ENCODE assay signal across 8 mouse cellular contexts in genomic region chr2:75964051-75964450, GRCm38 (mm10). TPM values are rescaled to one million over a fixed set of nuclear protein-coding genes. Genes with fewer than 3 reads are reported as not detected.
DNase-seq lines count a peak whose midpoint lies in the region; ATAC-seq and TF ChIP-seq lines count a peak whose summit lies in the region.

No protein-coding gene starts in this region.

- H3K27ac ChIP-seq in forebrain, embryonic 10.5 days, result peak overlapping the region; percentile 40; the same call in 1 of the 2 replicates
- no peak overlapping the region for H3K27ac ChIP-seq in forebrain, embryonic 11.5 days (ENCODE audit: low read depth, low read length)
- H3K27ac ChIP-seq in neural tube, embryonic 12.5 days, result no peak overlapping the region
- peak overlapping the region; percentile 71 for H3K27ac ChIP-seq in limb, embryonic 12.5 days
- H3K27ac ChIP-seq in stomach, postnatal 0 days (replicated peaks), result 0 out of 2 replicates have a peak overlapping the region, but pooled peaks have one; percentile 8

- H3K4me3 ChIP-seq in forebrain, embryonic 10.5 days, result 0 out of 2 replicates have a peak overlapping the region, but pooled peaks have one; percentile 32
- H3K4me3 ChIP-seq in forebrain, embryonic 11.5 days (ENCODE audit: low read depth, low read length), result no peak overlapping the region
- H3K4me3 ChIP-seq in neural tube, embryonic 12.5 days, result no peak overlapping the region
- no peak overlapping the region for H3K4me3 ChIP-seq in limb, embryonic 12.5 days (replicated peaks)
- 0 out of 2 replicates have a peak overlapping the region, but pooled peaks have one; percentile 11 for H3K4me3 ChIP-seq in stomach, postnatal 0 days (ENCODE audit: low read depth, low read length)

- 70% methylated on average over 5 of the region's 5 CpGs for WGBS in forebrain, embryonic 10.5 days
- 74% methylated on average over 5 of the region's 5 CpGs for WGBS in forebrain, embryonic 11.5 days
- 71% methylated on average over 5 of the region's 5 CpGs for WGBS in neural tube, embryonic 12.5 days
- WGBS in limb, embryonic 12.5 days, result 56% methylated on average over 5 of the region's 5 CpGs
- WGBS in stomach, postnatal 0 days, result 55% methylated on average over 5 of the region's 5 CpGs

- no peak for TF ChIP-seq CTCF in stomach, postnatal 0 days (IDR thresholded peaks at IDR 0.05; ENCODE audit: low read depth)

- no peak for ATAC-seq in forebrain, embryonic 11.5 days (replicated peaks; ENCODE audit: low FRiP score)
- ATAC-seq in neural tube, embryonic 12.5 days (ENCODE audit: low FRiP score, low read depth), result no peak
- ATAC-seq in limb, embryonic 12.5 days (ENCODE audit: insufficient number of reproducible peaks, insufficient read depth, low FRiP score, low TSS enrichment, low read depth), result no peak
- 0 out of 2 replicates have a peak, but pooled peaks have one; percentile 47 for ATAC-seq in stomach, postnatal 0 days (ENCODE audit: low FRiP score, low TSS enrichment)

- no peak for DNase-seq in forebrain, embryonic 10.5 days (ENCODE audit: extremely low spot score, low spot score)
- no peak for DNase-seq in forebrain, embryonic 11.5 days (ENCODE audit: low spot score)
- DNase-seq in neural tube, embryonic 10.5 days (ENCODE audit: extremely low spot score, low spot score), result no peak
- DNase-seq in stomach, postnatal 0 days (ENCODE audit: low spot score), result no peak
- no peak for DNase-seq in cerebellum, adult 8-10 months
- DNase-seq in layer of hippocampus, postnatal 10 days (ENCODE audit: low spot score in 2 of 2), result no peak

- H3K9me3 ChIP-seq in forebrain, embryonic 10.5 days, result no peaks in the 10 kb centered on the region
- no peaks in the 10 kb centered on the region for H3K9me3 ChIP-seq in forebrain, embryonic 11.5 days (ENCODE audit: control insufficient read depth, low read length)
- no peaks in the 10 kb centered on the region for H3K9me3 ChIP-seq in neural tube, embryonic 12.5 days
- no peaks in the 10 kb centered on the region for H3K9me3 ChIP-seq in limb, embryonic 12.5 days
- H3K9me3 ChIP-seq in stomach, postnatal 0 days (ENCODE audit: control insufficient read depth, low read length), result no peaks in the 10 kb centered on the region

- peaks cover 21% of the 10 kb centered on the region; the same call in 1 of the 2 replicates for H3K27me3 ChIP-seq in forebrain, embryonic 10.5 days (ENCODE audit: poor library complexity, severe bottlenecking)
- H3K27me3 ChIP-seq in forebrain, embryonic 11.5 days (ENCODE audit: control insufficient read depth, insufficient read depth, low read length), result no peaks in the 10 kb centered on the region
- no peaks in the 10 kb centered on the region for H3K27me3 ChIP-seq in neural tube, embryonic 12.5 days (replicated peaks)
- H3K27me3 ChIP-seq in limb, embryonic 12.5 days, result no peaks in the 10 kb centered on the region
- H3K27me3 ChIP-seq in stomach, postnatal 0 days (ENCODE audit: control insufficient read depth, insufficient read depth, low read length), result no peaks in the 10 kb centered on the region

- no peak overlapping the region for H3K4me2 ChIP-seq in forebrain, embryonic 11.5 days (ENCODE audit: low read depth, low read length, severe bottlenecking)
- peak overlapping the region; percentile 45 for H3K4me2 ChIP-seq in neural tube, embryonic 12.5 days (replicated peaks)
- H3K4me2 ChIP-seq in limb, embryonic 12.5 days, result peak overlapping the region; percentile 43
- peak overlapping the region; percentile 55 for H3K4me2 ChIP-seq in stomach, postnatal 0 days (replicated peaks; ENCODE audit: low read depth)

- no peak for TF ChIP-seq EP300 in stomach, postnatal 0 days (optimal IDR thresholded peaks at IDR 0.05)

- peaks cover 51% of the 10 kb centered on the region for H3K4me1 ChIP-seq in forebrain, embryonic 10.5 days
- H3K4me1 ChIP-seq in forebrain, embryonic 11.5 days (replicated peaks; ENCODE audit: control insufficient read depth, insufficient read depth, low read length), result peaks cover 10% of the 10 kb centered on the region; the same call in 1 of the 2 replicates
- peaks cover 19% of the 10 kb centered on the region for H3K4me1 ChIP-seq in neural tube, embryonic 12.5 days
- peaks cover 76% of the 10 kb centered on the region for H3K4me1 ChIP-seq in limb, embryonic 12.5 days (replicated peaks)
- peaks cover 10% of the 10 kb centered on the region for H3K4me1 ChIP-seq in stomach, postnatal 0 days (replicated peaks; ENCODE audit: control insufficient read depth, insufficient read depth)

- H3K9ac ChIP-seq in forebrain, embryonic 11.5 days (ENCODE audit: low read length), result no peak overlapping the region
- H3K9ac ChIP-seq in neural tube, embryonic 12.5 days, result no peak overlapping the region
- no peak overlapping the region for H3K9ac ChIP-seq in limb, embryonic 12.5 days (replicated peaks)
- no peak overlapping the region for H3K9ac ChIP-seq in stomach, postnatal 0 days (ENCODE audit: low read length)

- no peaks in the 10 kb centered on the region for H3K36me3 ChIP-seq in forebrain, embryonic 10.5 days (replicated peaks)
- no peaks in the 10 kb centered on the region for H3K36me3 ChIP-seq in forebrain, embryonic 11.5 days (ENCODE audit: control insufficient read depth, insufficient read depth, low read length)
- H3K36me3 ChIP-seq in neural tube, embryonic 12.5 days, result no peaks in the 10 kb centered on the region
- H3K36me3 ChIP-seq in limb, embryonic 12.5 days, result no peaks in the 10 kb centered on the region
- no peaks in the 10 kb centered on the region for H3K36me3 ChIP-seq in stomach, postnatal 0 days (ENCODE audit: control insufficient read depth, insufficient read depth, low read length)

RNA-seq across cellular contexts. Expression of gene Ttc30a2, which starts 13.9 kb away (rescaled TPM):
- polyA plus RNA-seq in forebrain, embryonic 10.5 days (2016; fragmentation: Nextera tagmentation; extraction: Ambion mirVana), result 0.28 and 0.53 TPM in 2 replicates
- polyA plus RNA-seq in forebrain, embryonic 11.5 days (2014; fragmentation: Nextera tagmentation; extraction: Ambion mirVana), result 0.28 and 0.61 TPM in 2 replicates
- 0.93 and 1.0 TPM in 2 replicates for polyA plus RNA-seq in neural tube, embryonic 12.5 days (2016; fragmentation: Nextera tagmentation; extraction: Ambion mirVana)
- 0.59 and 0.60 TPM in 2 replicates for polyA plus RNA-seq in limb, embryonic 12.5 days (2016; fragmentation: Nextera tagmentation; extraction: Ambion mirVana)
- polyA plus RNA-seq in stomach, postnatal 0 days (2015; fragmentation: Nextera tagmentation; extraction: Ambion mirVana), result 0.17 and 0.27 TPM in 2 replicates
- under 1 TPM; 0.27 to 0.45 TPM for total RNA-seq in layer of hippocampus, postnatal 10 days (2021)

RNA-seq across cellular contexts. Expression of gene Ttc30a1, which starts 17.7 kb away (rescaled TPM):
- polyA plus RNA-seq in forebrain, embryonic 10.5 days (2016; fragmentation: Nextera tagmentation; extraction: Ambion mirVana), result 10.5 and 12.4 TPM in 2 replicates
- 10.6 and 11.2 TPM in 2 replicates for polyA plus RNA-seq in forebrain, embryonic 11.5 days (2014; fragmentation: Nextera tagmentation; extraction: Ambion mirVana)
- 8.3 and 8.5 TPM in 2 replicates for polyA plus RNA-seq in neural tube, embryonic 12.5 days (2016; fragmentation: Nextera tagmentation; extraction: Ambion mirVana)
- polyA plus RNA-seq in limb, embryonic 12.5 days (2016; fragmentation: Nextera tagmentation; extraction: Ambion mirVana), result 10.0 and 10.4 TPM in 2 replicates
- 3.3 and 3.8 TPM in 2 replicates for polyA plus RNA-seq in stomach, postnatal 0 days (2015; fragmentation: Nextera tagmentation; extraction: Ambion mirVana)
- 1 to 10 TPM; 3.4 to 4.0 TPM for total RNA-seq in layer of hippocampus, postnatal 10 days (2021)

RNA-seq across cellular contexts. Expression of gene Ttc30b, which starts 25.7 kb away (rescaled TPM):
- polyA plus RNA-seq in forebrain, embryonic 10.5 days (2016; fragmentation: Nextera tagmentation; extraction: Ambion mirVana), result 5.1 and 5.6 TPM in 2 replicates
- 6.7 and 7.2 TPM in 2 replicates for polyA plus RNA-seq in forebrain, embryonic 11.5 days (2014; fragmentation: Nextera tagmentation; extraction: Ambion mirVana)
- 8.5 and 10.2 TPM in 2 replicates for polyA plus RNA-seq in neural tube, embryonic 12.5 days (2016; fragmentation: Nextera tagmentation; extraction: Ambion mirVana)
- polyA plus RNA-seq in limb, embryonic 12.5 days (2016; fragmentation: Nextera tagmentation; extraction: Ambion mirVana), result 9.2 and 9.9 TPM in 2 replicates
- 10.3 and 10.6 TPM in 2 replicates for polyA plus RNA-seq in stomach, postnatal 0 days (2015; fragmentation: Nextera tagmentation; extraction: Ambion mirVana)
- total RNA-seq in layer of hippocampus, postnatal 10 days (2021), result 10 to 100 TPM; 12.3 to 12.8 TPM

Comparison
In these comparisons a context has a peak if more than half of its experiments do, and no peak if none do; other contexts are left out.
1. H3K27ac ChIP-seq: peak in forebrain, embryonic 10.5 days (single experiment), limb, embryonic 12.5 days (single experiment) and stomach, postnatal 0 days (single experiment); none in forebrain, embryonic 11.5 days (single experiment) and neural tube, embryonic 12.5 days (single experiment).
2. H3K4me3 ChIP-seq: peak in forebrain, embryonic 10.5 days (single experiment) and stomach, postnatal 0 days (single experiment); none in forebrain, embryonic 11.5 days (single experiment), neural tube, embryonic 12.5 days (single experiment) and limb, embryonic 12.5 days (single experiment).